Mouse (Mus musculus) right cerebral cortex, postnatal 14 days (tissue): ENCODE measurements at regions not wholly inside any gene's neighbourhood (a gene's known extent, or its start where the extent isn't known, plus 50 kb on each side); places are given as distances from the start of the nearest gene placed in this dataset.

ENCODE experiments used
- DNase-seq: peaks from one replicate; pipeline ENCODE4 v3.0.0; 2022

DNA sequence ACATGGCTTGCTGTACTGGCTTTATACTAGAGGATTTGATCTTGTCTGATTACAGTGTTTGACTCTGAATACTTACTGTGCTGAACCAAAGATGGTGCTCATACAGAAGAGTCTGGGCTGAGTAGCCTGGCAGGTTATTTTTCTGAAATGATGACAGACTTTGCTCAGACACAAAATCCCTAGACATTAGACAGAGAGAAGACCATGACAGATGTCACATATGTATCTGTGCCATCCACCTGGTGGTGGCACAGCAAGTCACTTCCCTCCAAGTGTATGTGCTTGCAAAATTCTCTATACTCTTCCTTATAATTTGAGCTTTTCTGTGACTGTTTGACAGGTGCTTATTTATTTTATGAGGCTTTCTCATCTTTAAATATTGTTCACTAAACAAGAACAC, 80.7 kb downstream of the Gm7361 start:
- no peak for DNase-seq

GRCm38 (mm10) chr5:26339266-26339665, 81.8 kb downstream of the Gm7361 start:
- no peak for DNase-seq

DNA sequence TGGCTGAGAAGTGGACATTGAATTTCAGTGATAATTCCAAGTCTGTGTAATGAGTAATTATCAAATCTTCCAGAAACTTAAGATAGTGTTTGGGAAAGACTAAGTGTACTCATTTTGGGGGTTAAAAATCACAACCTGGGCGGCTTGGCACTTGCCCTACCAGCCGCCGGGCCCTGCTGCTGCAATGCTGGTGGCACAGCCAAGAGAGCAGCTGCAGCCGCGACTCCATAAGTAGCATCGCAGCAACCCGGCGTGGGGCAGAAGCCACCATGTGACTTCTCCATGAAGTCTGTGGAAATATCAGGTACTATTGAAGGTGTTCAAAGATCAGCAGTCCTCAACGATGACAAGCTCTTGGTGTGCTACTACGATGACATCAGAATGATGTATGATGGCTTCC, 97.7 kb downstream of the Gm7361 start:
- DNase-seq: no peak

DNA sequence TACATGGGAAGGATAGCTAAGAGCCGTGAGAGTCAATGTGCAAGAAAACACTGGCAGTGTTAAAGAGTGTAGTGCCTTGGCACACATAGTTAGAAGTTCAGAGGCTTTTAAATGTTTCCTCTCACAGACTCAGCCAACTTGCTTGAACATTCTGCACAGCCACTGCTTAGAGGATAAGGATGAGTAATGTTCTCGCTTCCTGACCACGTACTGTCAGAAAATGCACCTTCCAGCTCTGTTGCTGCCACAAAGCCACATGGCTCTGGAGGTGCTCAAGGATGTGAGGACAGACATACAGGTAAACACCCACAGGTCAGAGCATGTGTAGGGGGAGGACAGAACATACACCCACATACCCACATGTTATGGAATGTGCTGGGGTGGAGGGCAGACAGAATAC, 101.6 kb downstream of the Gm7361 start:
- DNase-seq: no peak

- no peak for DNase-seq
Observed at GRCm38 (mm10) chr5:26374175-26374984, 116.9 kb downstream of the Gm7361 start.

GRCm38 (mm10) chr5:26407088-26407672, 149.7 kb downstream of the Gm7361 start:
- no peak for DNase-seq

- DNase-seq: no peak
Observed at GRCm38 (mm10) chr5:26413185-26413584, 155.7 kb downstream of the Gm7361 start.

GRCm38 (mm10) chr5:26444331-26445200, 187.1 kb downstream of the Gm7361 start:
- DNase-seq: no peak

DNA sequence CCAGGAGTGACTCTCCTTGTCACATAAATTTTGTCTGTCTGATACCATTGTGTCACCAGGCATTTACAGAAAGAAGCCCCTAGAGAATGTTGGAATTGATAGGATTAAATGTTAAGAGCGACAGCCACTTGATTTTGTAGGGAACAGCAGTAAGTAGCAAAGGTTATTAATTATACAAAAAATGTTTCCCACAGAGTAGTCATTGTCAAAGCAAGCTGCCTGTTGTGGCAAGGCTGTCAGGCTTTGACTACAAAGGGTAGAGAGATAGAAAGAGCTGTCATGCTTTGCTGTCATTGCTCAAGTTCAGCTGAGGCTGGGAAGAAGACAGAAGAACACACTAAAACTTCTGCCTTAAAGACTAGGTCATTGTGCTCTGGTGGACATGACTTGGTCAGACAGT, 193.8 kb downstream of the Gm7361 start:
- no peak for DNase-seq

DNA sequence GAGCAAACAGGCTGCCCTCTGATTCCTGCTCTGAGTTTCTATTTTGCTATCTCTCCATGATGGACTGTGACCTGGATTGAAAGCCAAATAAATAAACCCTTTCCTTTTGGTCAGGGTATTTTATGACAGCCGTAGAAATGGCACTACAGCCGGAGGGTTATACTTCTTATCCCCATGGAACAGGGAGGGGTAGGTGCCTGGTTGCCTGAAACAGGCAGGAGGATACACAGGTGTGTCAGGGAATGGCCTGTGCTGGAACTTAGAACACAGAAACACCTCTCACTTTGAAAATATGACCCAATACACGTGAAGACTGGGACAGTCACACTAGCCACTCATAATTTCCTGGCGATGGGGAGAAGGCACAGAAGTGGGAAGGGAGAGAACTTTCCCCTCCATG, 200.1 kb downstream of the Gm7361 start:
- DNase-seq: no peak

DNA sequence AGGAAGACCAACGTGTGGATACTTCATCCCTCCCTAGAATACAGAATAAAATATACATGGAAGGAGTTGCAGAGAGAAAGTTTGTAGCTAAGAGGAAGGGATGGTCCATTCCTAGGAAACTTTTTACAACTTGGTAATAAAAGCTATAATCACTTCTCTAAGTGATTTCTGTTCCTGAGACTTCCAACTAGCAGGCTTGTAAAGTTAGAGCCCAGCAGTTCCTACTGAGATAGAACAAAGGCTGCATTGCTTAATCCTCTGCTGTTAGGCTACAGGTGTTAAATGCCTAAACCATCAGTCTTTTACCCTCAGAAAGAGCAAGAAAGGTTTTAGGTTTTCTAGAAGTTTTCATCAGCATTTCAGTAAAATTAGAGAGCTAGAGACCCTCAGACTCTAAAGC, 209.2 kb downstream of the Gm7361 start:
- DNase-seq: no peak

DNA sequence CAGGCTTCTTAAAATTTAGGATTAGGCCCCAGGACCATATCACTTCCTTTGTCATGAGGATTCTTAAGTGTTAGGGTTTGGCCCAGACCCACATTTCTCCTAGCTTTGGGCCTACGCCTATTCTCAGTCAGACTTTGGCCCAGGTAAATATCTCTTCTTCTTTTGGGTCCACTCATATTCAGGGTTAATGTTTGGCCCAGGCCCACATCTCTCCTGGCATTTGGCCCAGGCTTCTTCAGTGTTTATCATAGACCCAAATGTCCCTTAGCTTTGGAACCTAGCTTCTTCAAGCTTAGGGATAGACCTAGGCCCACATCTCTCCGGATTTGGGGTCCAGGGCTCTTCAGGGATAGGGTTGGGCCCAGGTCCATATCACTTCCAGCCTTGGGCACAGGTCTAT, 228.2 kb downstream of the Gm7361 start:
- no peak for DNase-seq

DNA sequence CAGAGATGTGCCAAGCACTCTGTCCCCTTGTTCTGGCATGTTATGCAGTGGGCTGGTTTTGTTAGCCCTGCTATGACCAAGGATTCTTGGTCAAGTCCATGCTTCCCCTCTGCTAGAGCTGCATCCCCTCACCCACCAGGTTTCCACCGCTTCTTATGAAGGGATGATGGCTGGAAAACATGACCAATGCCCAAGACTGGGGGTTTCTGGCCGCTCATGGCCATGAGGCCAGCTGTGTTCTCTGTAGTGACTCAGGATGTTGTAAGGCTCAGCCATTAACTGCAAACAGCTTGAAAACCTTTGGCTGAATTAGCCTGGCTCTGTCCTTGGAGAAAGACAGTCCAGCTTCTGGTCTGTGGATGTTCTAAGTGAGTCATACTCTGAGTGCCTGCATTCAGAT, 236.5 kb downstream of the Gm7361 start:
- no peak for DNase-seq

- no peak for DNase-seq
Observed at GRCm38 (mm10) chr5:26497641-26498430, 240.3 kb downstream of the Gm7361 start.

- DNase-seq: no peak
Observed at GRCm38 (mm10) chr5:26509525-26510168, 252.2 kb downstream of the Gm7361 start.

DNA sequence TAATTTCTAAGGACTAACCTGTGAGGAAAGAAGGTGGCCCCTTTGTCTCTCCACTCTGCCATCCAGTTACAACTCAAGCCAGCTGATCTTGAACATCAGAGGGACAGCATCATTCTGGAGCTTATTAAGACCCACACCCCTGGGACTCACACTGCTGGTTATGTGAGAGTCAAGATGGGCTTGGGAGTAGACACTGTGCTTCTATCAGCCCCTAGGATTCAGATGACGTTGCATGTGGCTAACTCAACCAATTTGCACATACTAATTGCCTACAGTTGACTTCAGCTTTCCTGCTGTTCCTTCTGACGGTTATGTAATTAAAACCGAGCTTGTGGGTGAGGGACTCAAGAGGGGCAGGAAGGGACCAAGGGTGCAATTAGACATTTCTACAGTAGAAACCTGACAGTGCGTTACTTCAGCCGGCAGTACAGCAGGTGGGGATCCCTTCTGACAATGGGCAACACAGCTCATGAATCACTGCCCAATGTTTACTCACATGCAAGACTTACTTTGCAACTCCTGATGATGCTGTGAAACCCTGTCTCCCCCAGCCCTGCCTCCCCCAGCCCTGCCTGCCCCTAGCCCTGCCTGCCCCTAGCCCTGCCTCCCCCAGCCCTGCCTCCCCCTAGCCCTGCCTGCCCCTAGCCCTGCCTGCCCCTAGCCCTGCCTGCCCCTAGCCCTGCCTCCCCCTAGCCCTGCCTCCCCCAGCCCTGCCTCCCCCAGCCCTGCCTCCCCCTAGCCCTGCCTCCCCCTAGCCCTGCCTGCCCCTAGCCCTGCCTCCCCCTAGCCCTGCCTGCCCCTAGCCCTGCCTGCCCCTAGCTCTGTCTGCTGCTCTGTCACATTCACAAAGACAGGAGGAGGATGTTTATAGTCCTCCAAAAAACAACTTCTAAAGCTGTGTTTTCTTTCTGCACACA, 255.8 kb downstream of the Gm7361 start:
- DNase-seq: no peak

- DNase-seq: no peak
Observed at GRCm38 (mm10) chr5:26535556-26535955, 278.1 kb downstream of the Gm7361 start.

DNA sequence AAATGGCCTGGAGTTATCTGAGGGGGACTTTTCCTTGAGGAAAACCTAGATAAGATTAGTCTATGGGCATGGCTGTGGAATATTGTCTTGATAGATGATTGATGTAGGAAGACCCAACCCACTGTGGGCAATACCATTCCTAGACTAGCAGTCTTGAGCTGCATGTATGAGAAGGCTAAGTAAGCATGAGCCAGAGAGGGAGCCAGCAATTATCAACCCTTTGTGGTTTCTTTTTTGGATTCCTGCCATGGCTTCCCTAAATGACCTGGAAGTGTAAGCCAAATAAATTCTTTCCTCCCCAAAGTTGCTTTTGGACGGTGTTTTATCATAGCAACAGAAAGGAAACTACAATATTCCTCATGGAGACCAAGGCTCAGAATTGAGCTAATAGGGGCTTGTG, 253.7 kb upstream of the Dpp6 start:
- DNase-seq: no peak

DNA sequence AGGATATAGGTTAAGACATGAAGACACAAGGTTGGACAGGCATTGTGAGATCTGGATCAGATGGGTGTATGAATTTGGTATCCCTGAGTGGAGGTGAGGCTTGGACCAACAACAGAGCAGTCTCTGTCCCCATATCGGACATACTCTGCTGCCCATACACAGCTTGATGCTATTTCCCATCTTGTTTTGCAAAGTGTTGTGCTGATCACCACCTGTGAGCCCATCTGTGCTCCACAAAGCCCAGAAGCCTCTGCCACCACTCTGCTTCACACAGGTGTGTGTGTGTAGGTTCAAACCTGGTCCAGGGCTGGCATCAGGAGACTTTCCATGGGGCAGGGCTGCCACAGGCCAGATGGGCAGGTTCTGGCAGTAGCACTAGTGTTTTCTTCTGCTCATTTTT, 252.9 kb upstream of the Dpp6 start:
- no peak for DNase-seq

DNA sequence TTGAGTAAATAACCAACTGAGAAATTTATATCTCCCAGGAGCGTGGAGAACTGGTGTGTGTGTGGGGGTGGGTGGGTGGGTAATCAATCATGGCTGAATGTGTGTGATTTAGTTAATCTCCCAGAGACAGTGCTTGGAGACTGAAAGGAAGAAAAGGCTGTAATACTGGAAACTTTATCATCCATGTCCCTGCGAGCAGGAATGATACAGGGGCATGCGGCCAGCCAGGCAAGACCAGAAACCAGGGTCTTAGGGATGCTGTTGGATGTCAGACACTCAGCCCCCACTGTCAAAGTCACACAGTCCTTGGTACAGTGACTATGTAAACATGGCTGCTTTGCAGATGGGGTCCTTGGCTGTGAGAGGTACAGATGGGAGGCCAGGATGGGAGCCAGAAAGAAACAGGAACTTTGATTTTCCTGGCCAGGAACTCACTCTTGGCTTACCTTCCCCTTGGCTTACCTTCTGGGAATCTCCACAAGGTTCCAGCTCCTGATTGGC, 244.3 kb upstream of the Dpp6 start:
- no peak for DNase-seq

GRCm38 (mm10) chr5:26573446-26573845, 243.6 kb upstream of the Dpp6 start:
- no peak for DNase-seq
